Mouse (Mus musculus): ENCODE results near the gene Foxo1.

GRCm38 (mm10) chr3:52297291-52298018, 29.3 kb downstream of the Foxo1 start:
- TF ChIP-seq CTCF (IDR thresholded peaks at IDR 0.05; ENCODE audit: low read depth) (no peak), EP300 (optimal IDR thresholded peaks at IDR 0.05) (peak; percentile 60)
